ENCODE assay signal across 43 mouse cellular contexts in the genomic region with DNA sequence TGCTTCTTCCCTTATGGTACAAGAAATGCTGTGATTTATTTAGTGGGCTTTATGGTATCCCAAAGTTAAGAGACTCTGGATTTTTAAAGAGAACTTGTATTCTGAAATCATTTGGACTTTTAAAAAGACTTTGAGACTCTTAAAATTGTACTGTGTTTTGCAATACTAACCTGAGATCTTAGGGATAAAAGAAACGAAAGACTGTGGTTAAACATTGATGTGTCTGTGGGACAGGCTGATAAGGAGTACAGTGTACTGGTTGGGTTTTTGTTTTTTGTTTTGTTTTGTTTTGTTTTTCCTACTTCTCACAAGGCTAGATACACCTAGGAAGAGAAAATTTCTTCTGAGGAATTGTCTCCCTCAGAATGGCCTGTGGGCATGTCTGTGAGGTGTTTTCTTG. TPM values are rescaled to one million over a fixed set of nuclear protein-coding genes. Genes with fewer than 3 reads are reported as not detected.
"Had no signal": no experiment of that assay in that cellular context is flagged by ENCODE, and none has a peak within 500 bp of the region (broad histone marks: within the 10 kb centered on the region; RNA-seq: fewer than 3 reads in every experiment).

No protein-coding gene starts in this region.

- H3K9ac ChIP-seq: limb, embryonic 12.5 days; limb, embryonic 13.5 days; limb, embryonic 15.5 days; liver, embryonic 12.5 days; liver, embryonic 13.5 days; liver, embryonic 14.5 days; liver, embryonic 15.5 days; liver, postnatal 0 days; lung, embryonic 14.5 days; lung, embryonic 15.5 days; midbrain, embryonic 12.5 days; midbrain, embryonic 13.5 days; midbrain, embryonic 15.5 days; neural tube, embryonic 12.5 days had no signal

- H3K4me1 ChIP-seq: limb, embryonic 12.5 days; liver, embryonic 15.5 days had no signal

- H3K4me3 ChIP-seq: left cerebral cortex, adult 2 months; limb, embryonic 10.5 days; limb, embryonic 12.5 days; limb, embryonic 13.5 days; limb, embryonic 15.5 days; liver, embryonic 12.5 days; liver, embryonic 13.5 days; liver, embryonic 15.5 days; lung, embryonic 15.5 days; megakaryocyte, embryonic 14.5 days; midbrain, embryonic 10.5 days; midbrain, embryonic 12.5 days; midbrain, embryonic 13.5 days; midbrain, embryonic 15.5 days; myocyte; neural tube, embryonic 12.5 days had no signal

- DNase-seq: left cerebral cortex, postnatal 4 days; liver, embryonic 13.5 days; liver, postnatal 0 days; lung, adult 18-20 months; lung, adult 2 months; lung, embryonic 14.5 days; lung, postnatal 10 days; lung, postnatal 14 days; lung, postnatal 36 days; lung, postnatal 4 days; midbrain, embryonic 14.5 days had no signal

- H3K27me3 ChIP-seq: limb, embryonic 12.5 days; limb, embryonic 15.5 days had no signal

- H3K36me3 ChIP-seq: limb, embryonic 10.5 days; limb, embryonic 12.5 days; limb, embryonic 13.5 days; limb, embryonic 15.5 days; liver, embryonic 12.5 days; liver, embryonic 13.5 days; lung, embryonic 15.5 days; midbrain, embryonic 10.5 days; midbrain, embryonic 12.5 days; midbrain, embryonic 13.5 days; midbrain, embryonic 15.5 days; neural tube, embryonic 12.5 days had no signal

- H3K27ac ChIP-seq: left cerebral cortex, adult 2 months; limb, embryonic 10.5 days; limb, embryonic 12.5 days; limb, embryonic 13.5 days; limb, embryonic 15.5 days; liver, embryonic 12.5 days; liver, embryonic 13.5 days; liver, embryonic 14.5 days; liver, embryonic 15.5 days; lung, embryonic 15.5 days; macrophage; midbrain, embryonic 10.5 days; midbrain, embryonic 12.5 days; midbrain, embryonic 13.5 days; midbrain, embryonic 15.5 days; neural tube, embryonic 12.5 days had no signal

RNA-seq across cellular contexts. Expression of a gene that starts 4.7 kb away (rescaled TPM):
- total RNA-seq: left cerebral cortex, adult 2 months; left cerebral cortex, adult 8-10 months; left cerebral cortex, postnatal 10 days; left cerebral cortex, postnatal 14 days; left cerebral cortex, postnatal 25 days; left cerebral cortex, postnatal 36 days; left cerebral cortex, postnatal 4 days; megakaryocyte progenitor cell, adult 5-6 weeks; megakaryocyte, adult 5-6 weeks; megakaryocyte-erythroid progenitor cell, adult 5-6 weeks; midbrain, postnatal 0 days; monocyte, adult 5-6 weeks had no signal
- polyA plus RNA-seq: limb, embryonic 10.5 days; limb, embryonic 13.5 days; liver, embryonic 11.5 days; liver, embryonic 12.5 days; liver, embryonic 13.5 days; liver, embryonic 15.5 days; liver, postnatal 0 days; lung, adult 2 months; lung, embryonic 14.5 days; lung, embryonic 15.5 days; lung, postnatal 0 days; macrophage; midbrain, embryonic 10.5 days; midbrain, embryonic 11.5 days; midbrain, embryonic 12.5 days; midbrain, embryonic 13.5 days; midbrain, embryonic 14.5 days; midbrain, embryonic 15.5 days; midbrain, embryonic 16.5 days; midbrain, postnatal 0 days; myocyte; neural tube, embryonic 11.5 days; neural tube, embryonic 12.5 days had no signal

RNA-seq across cellular contexts. Expression of a gene that starts 12.9 kb away (rescaled TPM):
- total RNA-seq: megakaryocyte, adult 5-6 weeks; monocyte, adult 5-6 weeks had no signal
